Mouse (Mus musculus) gastrocnemius, postnatal 36 days (tissue): Measurements from ENCODE around the gene Wfdc16. TPM values are rescaled to one million over a fixed set of nuclear protein-coding genes. Genes with fewer than 3 reads are reported as not detected.
"Not testable (repeated sequence)": the region's sequence is repeated elsewhere in the genome, so short reads cannot be mapped to it uniquely, and the experiment has no call there.

Source experiments
- DNase-seq, 2 experiments: peaks; one replicate each; pipeline ENCODE4 v3.0.0; 2022
- intact Hi-C: fragments of 180-260 bp; cut with DNase I; formaldehyde crosslinking; loops from one replicate; pipeline ENCODE4 v1.15.1; 2025
- total RNA-seq, 2 experiments: library from RNA; stranded (reverse); gene quantifications; 2 replicates each; pipeline ENCODE4 v1.2.3; 2021

The Wfdc16 gene
- total RNA-seq, 2 experiments from 2014 or later: not detected

DNA sequence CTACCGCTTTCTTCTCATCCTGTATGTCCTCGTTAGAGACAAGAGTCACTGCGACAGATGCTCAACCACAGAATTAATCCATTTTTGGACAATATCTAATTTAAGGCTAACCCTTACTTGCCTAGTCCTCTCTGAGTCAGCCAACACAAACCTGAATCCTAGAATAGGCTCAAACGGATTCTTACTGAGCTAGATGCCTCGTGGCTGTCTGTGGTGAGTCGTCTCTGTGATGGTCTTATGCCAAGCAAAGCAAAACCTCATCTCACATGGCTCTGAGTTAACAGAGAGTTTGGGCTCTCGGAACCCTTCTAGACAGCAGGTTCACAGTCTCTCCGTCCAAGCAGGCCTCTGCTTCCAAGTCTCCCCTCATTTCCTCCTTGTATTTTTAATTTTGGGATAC, 34.2 kb downstream of the Wfdc16 start:
- intact Hi-C loops: no loop called here
- DNase-seq: no peak

DNA sequence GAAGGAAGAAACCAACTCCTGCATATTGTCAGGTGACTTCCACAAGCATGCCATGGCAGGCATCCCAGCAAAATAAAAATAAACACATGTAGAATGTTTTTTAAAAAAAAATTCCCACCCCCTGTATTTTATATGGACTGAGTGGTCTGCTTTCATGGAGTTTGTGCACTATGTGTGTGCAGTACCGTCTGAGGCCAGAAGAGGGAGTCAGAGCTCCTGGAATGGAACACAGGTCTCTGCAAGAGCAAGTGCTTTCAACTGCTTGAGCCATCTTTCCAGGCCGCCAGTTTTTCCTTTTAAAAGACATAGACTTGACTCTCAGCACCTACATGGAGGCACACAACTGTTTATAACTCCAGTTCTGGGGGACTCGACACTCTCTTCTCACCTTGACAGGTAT, 35.1 kb downstream of the Wfdc16 start:
- no peak for DNase-seq
- intact Hi-C loops: no loop called here

DNA sequence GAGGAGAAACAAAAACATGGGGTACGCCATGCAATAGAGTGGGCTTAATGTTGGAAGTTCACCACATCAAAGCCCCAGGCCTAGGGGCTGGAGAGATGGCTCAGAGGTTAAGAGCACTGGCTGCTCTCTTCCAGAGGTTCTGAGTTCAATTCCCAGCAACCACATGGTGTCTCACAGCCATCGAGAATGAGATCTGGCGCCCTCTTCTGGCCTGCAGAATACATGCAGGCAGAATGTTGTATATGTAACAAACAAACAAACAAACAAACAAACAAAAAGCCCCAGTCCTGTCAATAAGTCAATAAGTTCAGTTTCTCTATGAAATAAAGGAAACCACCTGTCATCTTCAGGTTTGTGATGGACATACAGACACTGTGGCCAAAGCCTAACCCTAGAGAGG, 38.4 kb downstream of the Wfdc16 start:
- no peak for DNase-seq
- intact Hi-C loops: no loop called here

DNA sequence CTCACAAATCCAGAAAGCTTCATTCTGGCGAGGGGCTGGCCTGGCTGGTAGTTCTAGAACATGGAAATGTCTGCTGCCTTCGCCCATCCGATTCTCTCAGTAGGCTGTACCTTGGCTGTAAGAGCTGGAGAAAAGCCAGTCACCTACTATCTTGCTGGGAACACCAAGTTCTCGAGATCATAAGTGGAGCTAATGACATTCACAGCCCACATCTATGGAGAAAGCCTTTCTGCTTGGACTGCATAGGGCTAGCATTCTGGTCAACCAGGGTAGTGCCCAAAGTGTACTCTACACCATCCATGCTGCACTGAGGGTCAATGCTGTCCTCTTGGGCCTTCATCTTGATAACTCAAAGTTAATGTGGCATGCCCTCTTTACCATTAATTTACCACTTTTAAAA, 45.1 kb downstream of the Wfdc16 start, which contains the start of gene Eppin:
Gene Eppin (minus strand): TSS at position 101 of the 400 bp plus-strand sequence.
- no peak for DNase-seq
- intact Hi-C loops: no loop called here

- intact Hi-C loops: no loop called here
- no peak for DNase-seq
These were observed 46.6 kb downstream of the Wfdc16 start for GRCm38 (mm10) chr2:164592014-164592413.

DNA sequence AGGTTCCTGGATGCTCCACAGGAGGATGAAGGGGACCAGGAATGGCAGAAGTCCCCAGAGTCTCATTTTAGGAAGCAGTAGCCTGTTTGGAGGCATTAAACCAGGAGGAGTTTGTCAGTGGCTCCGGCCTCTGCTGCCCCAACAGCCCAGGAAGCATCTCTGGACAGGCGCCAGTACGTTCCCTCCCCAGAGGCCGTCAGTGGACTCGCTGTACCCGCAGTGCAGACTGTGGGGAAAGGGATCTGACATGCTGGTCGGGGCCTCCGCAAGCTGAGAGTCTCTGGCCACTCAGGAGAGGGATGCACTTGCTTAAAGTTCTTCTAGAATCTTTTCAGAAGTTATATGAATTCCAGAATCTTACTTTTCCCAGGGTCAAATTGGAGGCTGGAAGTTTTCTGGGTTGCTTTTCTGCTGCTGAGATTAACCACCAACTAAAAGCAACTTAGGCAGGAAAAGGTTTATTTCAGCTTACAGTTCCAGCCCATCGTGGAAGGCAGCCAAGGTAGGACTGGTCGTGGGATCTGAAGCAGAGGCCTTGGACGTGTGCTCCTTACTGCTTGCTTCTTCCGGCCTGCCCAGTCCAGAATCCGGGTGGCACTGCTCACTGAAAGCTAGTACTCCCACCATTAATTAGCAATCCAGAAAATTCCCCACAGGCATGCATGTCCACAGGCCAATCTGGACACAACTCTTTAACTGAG, 53.4 kb downstream of the Wfdc16 start, which contains the start of gene Wfdc6a:
Gene Wfdc6a (minus strand): TSS at position 423 of the 701 bp plus-strand sequence.
- intact Hi-C loops: loop anchor here (5.0 kb wide), 1 partner anchor 142 kb away; no protein-coding TSS in a partner anchor
- not testable (repeated sequence) for DNase-seq

Other genes starting within 250 kb of the Wfdc16 start
- 1 to 10 TPM in 1 of 2 experiments, not detected in 1; 1.1 TPM for gene Slpi, start 249.7 kb downstream of the Wfdc16 start, total RNA-seq
- gene Rbpjl, start 235.7 kb downstream of the Wfdc16 start, total RNA-seq: not detected
- gene Matn4, start 233.6 kb downstream of the Wfdc16 start, total RNA-seq: 1 to 10 TPM; 1.5 to 1.7 TPM
- 10 to 100 TPM; 36.5 to 50.3 TPM for gene Sdc4, start 194.9 kb downstream of the Wfdc16 start, total RNA-seq
- 10 to 100 TPM; 17.2 to 20.3 TPM for gene Sys1, start 181.8 kb downstream of the Wfdc16 start, total RNA-seq
- 1 to 10 TPM; 2.5 to 5.3 TPM for gene Gm20458, start 177.8 kb downstream of the Wfdc16 start, total RNA-seq
- not detected for gene Trp53tg5, start 165.1 kb downstream of the Wfdc16 start, total RNA-seq
- gene Dbndd2, start 152.7 kb downstream of the Wfdc16 start, total RNA-seq: 10 to 100 TPM; 24.6 to 25.8 TPM
- gene Pigt, start 141.3 kb downstream of the Wfdc16 start, total RNA-seq: 10 to 100 TPM; 31.8 to 32.5 TPM
- gene Wfdc2, start 76.4 kb downstream of the Wfdc16 start, total RNA-seq: under 1 TPM in 1 of 2 experiments, not detected in 1; 0.71 TPM
- not detected for gene Spint3, start 65.3 kb downstream of the Wfdc16 start, total RNA-seq
- gene Wfdc6a, start 53.3 kb downstream of the Wfdc16 start, total RNA-seq: not detected
- gene Eppin, start 45.2 kb downstream of the Wfdc16 start, total RNA-seq: not detected
- not detected for gene Wfdc6b, start 25.3 kb downstream of the Wfdc16 start, total RNA-seq
- gene Wfdc8, start 25.2 kb downstream of the Wfdc16 start, total RNA-seq: not detected
- not detected for gene Wfdc10, start 17.2 kb upstream of the Wfdc16 start, total RNA-seq
- gene Wfdc9, start 17.8 kb upstream of the Wfdc16 start, total RNA-seq: not detected
- gene Wfdc11, start 35.3 kb upstream of the Wfdc16 start, total RNA-seq: not detected
- gene Wfdc13, start 46.3 kb upstream of the Wfdc16 start, total RNA-seq: not detected
- not detected for gene Spint4, start 59.7 kb upstream of the Wfdc16 start, total RNA-seq
- not detected for gene Spint5, start 76.5 kb upstream of the Wfdc16 start, total RNA-seq
- gene Wfdc3, start 107.1 kb upstream of the Wfdc16 start, total RNA-seq: not detected
- 10 to 100 TPM; 15.8 to 18.1 TPM for gene Dnttip1, start 107.2 kb upstream of the Wfdc16 start, total RNA-seq
- gene Ube2c, start 131.1 kb upstream of the Wfdc16 start, total RNA-seq: 1 to 10 TPM; 1.0 to 1.4 TPM
- over 10,000 TPM; 16,945 to 17,744 TPM for gene Tnnc2, start 141.2 kb upstream of the Wfdc16 start, total RNA-seq
- gene Snx21, start 147.0 kb upstream of the Wfdc16 start, total RNA-seq: 10 to 100 TPM; 18.1 to 20.8 TPM
- 1 to 10 TPM; 6.9 to 8.6 TPM for gene Acot8, start 166.1 kb upstream of the Wfdc16 start, total RNA-seq
- 1 to 10 TPM; 1.2 TPM for gene Zswim3, start 166.3 kb upstream of the Wfdc16 start, total RNA-seq
- 1 to 10 TPM; 3.0 to 4.6 TPM for gene Zswim1, start 183.9 kb upstream of the Wfdc16 start, total RNA-seq
- gene Spata25, start 189.7 kb upstream of the Wfdc16 start, total RNA-seq: under 1 TPM in 1 of 2 experiments, not detected in 1; 0.36 TPM
- 10 to 100 TPM; 45.6 to 49.4 TPM for gene Ctsa, start 194.1 kb upstream of the Wfdc16 start, total RNA-seq
- gene Neurl2, start 194.7 kb upstream of the Wfdc16 start, total RNA-seq: 10 to 100 TPM; 35.8 to 36.3 TPM
- 10 to 100 TPM; 15.3 to 15.7 TPM for gene Pltp, start 218.9 kb upstream of the Wfdc16 start, total RNA-seq
- 10 to 100 TPM; 23.8 to 26.9 TPM for gene Pcif1, start 240.5 kb upstream of the Wfdc16 start, total RNA-seq